8 mouse cellular contexts compared by ENCODE assay signal in the genomic region with DNA sequence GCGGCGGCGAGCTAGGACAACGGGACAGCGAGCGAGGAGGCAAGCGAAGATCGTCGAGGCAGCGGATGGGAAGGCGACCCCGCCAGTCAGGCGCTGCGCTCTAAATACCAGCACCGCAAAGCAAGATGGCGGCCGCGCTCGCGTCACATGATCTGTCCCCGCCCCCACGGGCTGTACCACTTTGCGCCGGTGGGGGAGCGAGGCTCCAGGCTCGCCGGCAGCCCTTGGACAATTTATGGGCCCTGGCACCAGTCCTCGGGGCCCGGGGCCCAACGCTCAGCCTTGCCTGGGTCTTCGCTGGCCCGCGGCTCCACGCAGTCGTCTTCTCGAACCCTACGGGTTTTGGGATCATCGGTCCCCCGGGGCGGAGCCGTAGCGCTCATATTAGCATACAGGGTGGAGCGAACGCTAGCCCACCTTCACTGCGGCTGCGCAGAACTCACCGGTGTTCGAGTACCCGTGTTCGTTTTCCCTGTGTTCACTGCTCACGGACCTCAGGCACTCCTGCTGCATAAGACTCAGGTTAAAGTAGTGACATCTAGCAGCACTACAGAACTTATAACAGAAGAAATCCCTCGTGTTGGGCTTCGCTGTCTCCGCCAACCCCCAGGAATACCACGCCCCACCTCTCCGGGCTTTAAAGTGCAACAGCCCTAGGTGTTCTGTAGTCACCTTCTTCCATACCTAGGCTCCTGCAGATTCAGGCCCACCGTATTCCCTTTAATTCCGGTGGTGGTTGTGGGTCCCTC. TPM values are rescaled to one million over a fixed set of nuclear protein-coding genes. Genes with fewer than 3 reads are reported as not detected.
A peak's percentile ranks its signal among the peaks of the same experiment; 100 is the strongest.
DNase-seq lines count a peak whose midpoint lies in the region; ATAC-seq lines count a peak whose summit lies in the region.

A gene (minus strand): TSS at position 386 of the 749 bp plus-strand sequence.

- H3K4me2 ChIP-seq in heart, embryonic 14.5 days (ENCODE audit: low read length), result peak within 1 kb of the TSS; percentile 79
- H3K4me2 ChIP-seq in liver, embryonic 13.5 days, result peak within 1 kb of the TSS; percentile 87
- peak within 1 kb of the TSS; percentile 77 for H3K4me2 ChIP-seq in stomach, embryonic 16.5 days (ENCODE audit: low read depth, low read length)

- H3K4me1 ChIP-seq in brown adipose tissue, adult 24 weeks (ENCODE audit: control insufficient read depth, insufficient read depth, insufficient read length, low read length), result peaks cover 7% of the 10 kb centered on the region
- peaks cover 11 to 19% of the 10 kb centered on the region in 2 experiments for H3K4me1 ChIP-seq in heart, embryonic 14.5 days (ENCODE audit: control insufficient read depth in 2 of 2, insufficient read depth in 2 of 2, low read length in 2 of 2)
- H3K4me1 ChIP-seq in liver, embryonic 13.5 days (replicated peaks), result peaks cover 64% of the 10 kb centered on the region
- peaks cover 24% of the 10 kb centered on the region for H3K4me1 ChIP-seq in stomach, embryonic 16.5 days (ENCODE audit: control insufficient read depth, insufficient read depth, low read length)

- H3K36me3 ChIP-seq in heart, embryonic 14.5 days (ENCODE audit: control insufficient read depth, insufficient read depth, low read length), result peaks cover 30% of the 10 kb centered on the region
- peaks cover 31% of the 10 kb centered on the region for H3K36me3 ChIP-seq in liver, embryonic 13.5 days
- no peaks in the 10 kb centered on the region for H3K36me3 ChIP-seq in stomach, embryonic 16.5 days (ENCODE audit: control insufficient read depth, insufficient read depth, low read length)

- peak; percentile 97 for DNase-seq in CD4-positive, CD25-positive, alpha-beta regulatory T cell, adult 2 months (ENCODE audit: low read depth, low spot score)
- peak; percentile 70 for DNase-seq in fibroblast of lung, adult 2 months (ENCODE audit: low read depth)
- DNase-seq in kidney, postnatal 14 days, result peak; percentile 97
- peak; percentile 92 for DNase-seq in liver, embryonic 13.5 days
- peak; percentile 96 for DNase-seq in neural tube, embryonic 10.5 days (ENCODE audit: extremely low spot score, low spot score)

- peak within 1 kb of the TSS; percentile 79 for H3K4me3 ChIP-seq in brown adipose tissue, adult 24 weeks (ENCODE audit: insufficient read depth, low read depth, low read length)
- H3K4me3 ChIP-seq in heart, embryonic 14.5 days (ENCODE audit: control insufficient read depth in 1 of 2, insufficient read depth in 1 of 2, low read depth in 1 of 2, low read length in 2 of 2), result peak within 1 kb of the TSS; percentile 64 to 93
- H3K4me3 ChIP-seq in liver, embryonic 13.5 days (replicated peaks), result peak within 1 kb of the TSS; percentile 83
- peak within 1 kb of the TSS; percentile 97 for H3K4me3 ChIP-seq in stomach, embryonic 16.5 days (replicated peaks; ENCODE audit: low read length)

- H3K27me3 ChIP-seq in heart, embryonic 14.5 days (ENCODE audit: control insufficient read depth, insufficient read depth, low read length), result no peaks in the 10 kb centered on the region
- no peaks in the 10 kb centered on the region for H3K27me3 ChIP-seq in liver, embryonic 13.5 days
- H3K27me3 ChIP-seq in stomach, embryonic 16.5 days (ENCODE audit: control insufficient read depth, insufficient read depth, low read length), result no peaks in the 10 kb centered on the region

- no peaks in the 10 kb centered on the region for H3K9me3 ChIP-seq in heart, embryonic 14.5 days (ENCODE audit: control insufficient read depth, low read length)
- H3K9me3 ChIP-seq in liver, embryonic 13.5 days (replicated peaks), result no peaks in the 10 kb centered on the region
- H3K9me3 ChIP-seq in stomach, embryonic 16.5 days (replicated peaks; ENCODE audit: control insufficient read depth, low read length), result no peaks in the 10 kb centered on the region

- under 1% methylated on average over 58 of the region's 58 CpGs for WGBS in heart, embryonic 14.5 days
- WGBS in liver, embryonic 13.5 days (ENCODE audit: insufficient replicate concordance), result under 1% methylated on average over 58 of the region's 58 CpGs
- under 1% methylated on average over 58 of the region's 58 CpGs for WGBS in stomach, embryonic 16.5 days

- ATAC-seq in heart, embryonic 14.5 days (ENCODE audit: insufficient number of reproducible peaks, insufficient read depth, low FRiP score, low read depth), result peak; percentile 87
- ATAC-seq in liver, embryonic 13.5 days (ENCODE audit: low read depth), result peak; percentile 86
- ATAC-seq in stomach, embryonic 16.5 days (ENCODE audit: insufficient read depth, low FRiP score), result peak; percentile 93

- peak within 1 kb of the TSS; percentile 90 for H3K9ac ChIP-seq in heart, embryonic 14.5 days (ENCODE audit: low read length)
- H3K9ac ChIP-seq in liver, embryonic 13.5 days, result peak within 1 kb of the TSS; percentile 90
- peak within 1 kb of the TSS; percentile 96 for H3K9ac ChIP-seq in stomach, embryonic 16.5 days (ENCODE audit: low read length)

- H3K27ac ChIP-seq in brown adipose tissue, adult 24 weeks (replicated peaks; ENCODE audit: low read depth, low read length), result peak within 1 kb of the TSS; percentile 99
- H3K27ac ChIP-seq in heart, embryonic 14.5 days (replicated peaks in 1 of 2; ENCODE audit: control insufficient read depth in 1 of 2, insufficient read depth in 1 of 2, low read depth in 2 of 2, low read length in 2 of 2), result peak within 1 kb of the TSS; percentile 97
- H3K27ac ChIP-seq in liver, embryonic 13.5 days, result peak within 1 kb of the TSS; percentile 94
- peak within 1 kb of the TSS; percentile 97 for H3K27ac ChIP-seq in stomach, embryonic 16.5 days (ENCODE audit: low read length)

RNA-seq across cellular contexts. Expression of the gene that starts here (rescaled TPM):
- 241 and 250 TPM in 2 replicates for polyA plus RNA-seq in brown adipose tissue, adult 24 weeks (2012; ENCODE audit: insufficient read depth, insufficient read length, missing spikeins)
- polyA plus RNA-seq in heart, embryonic 14.5 days (2014; fragmentation: Nextera tagmentation; extraction: Ambion mirVana), result 581 and 616 TPM in 2 replicates
- polyA plus RNA-seq in liver, embryonic 13.5 days (2015; fragmentation: Nextera tagmentation; extraction: Ambion mirVana), result 348 and 367 TPM in 2 replicates
- polyA plus RNA-seq in stomach, embryonic 16.5 days (2015; fragmentation: Nextera tagmentation; extraction: Ambion mirVana), result 504 and 564 TPM in 2 replicates

Comparison
In these comparisons a context has a peak if more than half of its experiments do, and no peak if none do; other contexts are left out.
1. Peak in every context shown above with its lines: DNase-seq, ATAC-seq, H3K4me3 ChIP-seq and H3K27ac ChIP-seq.